Mouse (Mus musculus) hindbrain, embryonic 11.5 days (tissue): ENCODE data around the gene Coil. TPM values are rescaled to one million over a fixed set of nuclear protein-coding genes. Genes with fewer than 3 reads are reported as not detected.

Experiments used
- ATAC-seq: fragments of 200-750 bp; cut with Nextera tagmentation; 2 replicates; pipeline ENCODE4 v1.8.0; 2017; ENCODE audit warnings: mild to moderate bottlenecking, moderate TSS enrichment, moderate library complexity; ENCODE audit not compliant: low FRiP score
- DNase-seq: peaks from one replicate; pipeline ENCODE4 v3.0.0-alpha.2; 2015; ENCODE audit warnings: low spot score
- H3K27ac ChIP-seq: fragments of 300-500 bp; sonication (generic); 2 replicates; pipeline ENCODE4 v1.5.1; 2014; ENCODE audit warnings: mild to moderate bottlenecking, low read depth, low read length
- H3K27me3 ChIP-seq: fragments of 300-500 bp; sonication (generic); 2 replicates; pipeline ENCODE4 v1.6.1; 2014; ENCODE audit warnings: mild to moderate bottlenecking, low read length, moderate library complexity, mixed read lengths; ENCODE audit not compliant: control insufficient read depth, insufficient read depth
- H3K36me3 ChIP-seq: fragments of 300-500 bp; sonication (generic); 2 replicates; pipeline ENCODE4 v1.6.1; 2014; ENCODE audit warnings: mild to moderate bottlenecking, low read length, moderate library complexity, mixed read lengths; ENCODE audit not compliant: control insufficient read depth, insufficient read depth
- H3K4me1 ChIP-seq: fragments of 300-500 bp; sonication (generic); replicated peaks from 2 replicates; pipeline ENCODE4 v1.6.1; 2014; ENCODE audit warnings: low read length, mixed read lengths; ENCODE audit not compliant: control insufficient read depth, insufficient read depth
- H3K4me2 ChIP-seq: fragments of 300-500 bp; sonication (generic); replicated peaks from 2 replicates; pipeline ENCODE4 v1.6.1; 2014; ENCODE audit warnings: mild to moderate bottlenecking, low read depth, low read length
- H3K4me3 ChIP-seq: fragments of 300-500 bp; sonication (generic); 2 replicates; pipeline ENCODE4 v1.5.1; 2014; ENCODE audit warnings: low read depth, low read length
- H3K9ac ChIP-seq: fragments of 300-500 bp; sonication (generic); 2 replicates; pipeline ENCODE4 v1.6.1; 2014; ENCODE audit warnings: low read depth, low read length
- H3K9me3 ChIP-seq: fragments of 300-500 bp; sonication (generic); 2 replicates; pipeline ENCODE4 v1.6.1; 2016; ENCODE audit warnings: low read length; ENCODE audit not compliant: control insufficient read depth
- WGBS: fragments of 180-500 bp; shearing (Covaris S2); extraction: QIAGEN DNeasy Blood & Tissue Kit; methylation state at CpG from one replicate; pipeline ENCODE4 v1.1.7; 2014; 5-methylcytosine and 5-hydroxymethylcytosine counted together
- polyA plus RNA-seq: library from polyadenylated mRNA; unstranded; fragments of >200 nt; fragmentation: Nextera tagmentation; extraction: Ambion mirVana; gene quantifications from 2 replicates; pipeline ENCODE4 v1.2.1, GENCODE M21; 2014

Gene Coil
- polyA plus RNA-seq, 1 experiment from 2014 or later, result 18.8 TPM

GRCm38 (mm10) chr11:88954803-88955202, 15.2 kb upstream of the Coil start:
- 1% methylated on average over 4 of the region's 4 CpGs for WGBS
- Histone ChIP-seq H3K9ac (peak overlapping the region; percentile 55), H3K27me3 (no peaks in the 10 kb centered on the region), H3K27ac (peak overlapping the region; percentile 36; the same call in 1 of the 2 replicates), H3K4me2 (peak overlapping the region; percentile 47), H3K36me3 (no peaks in the 10 kb centered on the region), H3K9me3 (no peaks in the 10 kb centered on the region), H3K4me1 (no peaks in the 10 kb centered on the region), H3K4me3 (peak overlapping the region; percentile 49)
- ATAC-seq (peak; percentile 71; the same call in 1 of the 2 replicates), DNase-seq (peak; percentile 54)

- Histone ChIP-seq H3K9ac (peak within 1 kb of the TSS; percentile 55), H3K4me3 (peak within 1 kb of the TSS; percentile 49), H3K27me3 (no peaks in the 10 kb centered on the region), H3K4me2 (peak within 1 kb of the TSS; percentile 47), H3K4me1 (no peaks in the 10 kb centered on the region), H3K36me3 (no peaks in the 10 kb centered on the region), H3K9me3 (no peaks in the 10 kb centered on the region), H3K27ac (peak within 1 kb of the TSS; percentile 36; the same call in 1 of the 2 replicates)
- 6% methylated on average over 34 of the region's 34 CpGs for WGBS
- ATAC-seq, result peak; percentile 96
- peak; percentile 97 for DNase-seq
Observed at GRCm38 (mm10) chr11:88955217-88955969, 14.7 kb upstream of the Coil start, which contains the start of gene Scpep1. Scpep1 (minus strand) TSS chr11:88955465.

GRCm38 (mm10) chr11:88958851-88959250, 11.2 kb upstream of the Coil start:
- DNase-seq (no peak), ATAC-seq (no peak)
- WGBS, result 80% methylated on average over 3 of the region's 3 CpGs
- Histone ChIP-seq H3K4me2 (no peak overlapping the region), H3K4me1 (no peaks in the 10 kb centered on the region), H3K9ac (no peak overlapping the region), H3K27me3 (no peaks in the 10 kb centered on the region), H3K36me3 (no peaks in the 10 kb centered on the region), H3K27ac (no peak overlapping the region), H3K4me3 (no peak overlapping the region), H3K9me3 (no peaks in the 10 kb centered on the region)

GRCm38 (mm10) chr11:88966881-88967361, 3.1 kb upstream of the Coil start, which contains the start of gene Elobl:
Elobl (minus strand) TSS chr11:88966931.
- H3K27ac ChIP-seq, result no peak within 1 kb of the TSS
- H3K9ac ChIP-seq, result no peak within 1 kb of the TSS
- no peaks in the 10 kb centered on the region for H3K9me3 ChIP-seq
- 94% methylated on average over 2 of the region's 3 CpGs for WGBS
- no peaks in the 10 kb centered on the region for H3K4me1 ChIP-seq
- H3K36me3 ChIP-seq, result no peaks in the 10 kb centered on the region
- no peak within 1 kb of the TSS for H3K4me3 ChIP-seq
- H3K4me2 ChIP-seq, result no peak within 1 kb of the TSS
- H3K27me3 ChIP-seq, result no peaks in the 10 kb centered on the region
- DNase-seq, result no peak
- ATAC-seq, result no peak

GRCm38 (mm10) chr11:88973776-88974701, 4.0 kb downstream of the Coil start:
- peak overlapping the region; percentile 59 for H3K4me2 ChIP-seq
- H3K4me1 ChIP-seq, result no peaks in the 10 kb centered on the region
- peak overlapping the region; percentile 87 for H3K27ac ChIP-seq
- ATAC-seq (peak; percentile 80), DNase-seq (peak; percentile 97)
- no peaks in the 10 kb centered on the region for H3K27me3 ChIP-seq
- 2% methylated on average over 53 of the region's 62 CpGs for WGBS
- H3K9ac ChIP-seq, result peak overlapping the region; percentile 82
- no peaks in the 10 kb centered on the region for H3K36me3 ChIP-seq
- H3K4me3 ChIP-seq, result peak overlapping the region; percentile 73
- H3K9me3 ChIP-seq, result no peaks in the 10 kb centered on the region

GRCm38 (mm10) chr11:88976320-88976719, 6.3 kb downstream of the Coil start:
- Histone ChIP-seq H3K4me2 (no peak overlapping the region), H3K4me1 (no peaks in the 10 kb centered on the region), H3K27ac (no peak overlapping the region), H3K9me3 (no peaks in the 10 kb centered on the region), H3K27me3 (no peaks in the 10 kb centered on the region), H3K36me3 (no peaks in the 10 kb centered on the region), H3K4me3 (no peak overlapping the region), H3K9ac (no peak overlapping the region)
- 92% methylated on average over 2 of the region's 2 CpGs for WGBS
- DNase-seq, result peak; percentile 18
- no peak for ATAC-seq

- Histone ChIP-seq H3K4me3 (no peak overlapping the region), H3K9ac (no peak overlapping the region), H3K9me3 (no peaks in the 10 kb centered on the region), H3K4me1 (no peaks in the 10 kb centered on the region), H3K27ac (no peak overlapping the region), H3K4me2 (no peak overlapping the region), H3K36me3 (no peaks in the 10 kb centered on the region), H3K27me3 (no peaks in the 10 kb centered on the region)
- DNase-seq (no peak), ATAC-seq (no peak)
- WGBS, result 93% methylated on average over 5 of the region's 5 CpGs
Observed at GRCm38 (mm10) chr11:88977188-88977587, 7.1 kb downstream of the Coil start.

- DNase-seq, result no peak
Observed at GRCm38 (mm10) chr11:88981337-88981736, 11.3 kb downstream of the Coil start.

More at GRCm38 (mm10) chr11:88981337-88981736, 11.3 kb downstream of the Coil start:
- Histone ChIP-seq H3K36me3 (peaks cover 5% of the 10 kb centered on the region), H3K27me3 (no peaks in the 10 kb centered on the region), H3K27ac (no peak overlapping the region), H3K4me3 (no peak overlapping the region), H3K9ac (no peak overlapping the region), H3K9me3 (no peaks in the 10 kb centered on the region), H3K4me2 (no peak overlapping the region), H3K4me1 (no peaks in the 10 kb centered on the region)
- ATAC-seq, result no peak
- WGBS, result 92% methylated on average over 8 of the region's 8 CpGs
